Mouse (Mus musculus): Measurements from ENCODE around the gene Clptm1.
"Not testable (repeated sequence)": the region's sequence is repeated elsewhere in the genome, so short reads cannot be mapped to it uniquely, and the experiment has no call there.

Gene Clptm1

DNA sequence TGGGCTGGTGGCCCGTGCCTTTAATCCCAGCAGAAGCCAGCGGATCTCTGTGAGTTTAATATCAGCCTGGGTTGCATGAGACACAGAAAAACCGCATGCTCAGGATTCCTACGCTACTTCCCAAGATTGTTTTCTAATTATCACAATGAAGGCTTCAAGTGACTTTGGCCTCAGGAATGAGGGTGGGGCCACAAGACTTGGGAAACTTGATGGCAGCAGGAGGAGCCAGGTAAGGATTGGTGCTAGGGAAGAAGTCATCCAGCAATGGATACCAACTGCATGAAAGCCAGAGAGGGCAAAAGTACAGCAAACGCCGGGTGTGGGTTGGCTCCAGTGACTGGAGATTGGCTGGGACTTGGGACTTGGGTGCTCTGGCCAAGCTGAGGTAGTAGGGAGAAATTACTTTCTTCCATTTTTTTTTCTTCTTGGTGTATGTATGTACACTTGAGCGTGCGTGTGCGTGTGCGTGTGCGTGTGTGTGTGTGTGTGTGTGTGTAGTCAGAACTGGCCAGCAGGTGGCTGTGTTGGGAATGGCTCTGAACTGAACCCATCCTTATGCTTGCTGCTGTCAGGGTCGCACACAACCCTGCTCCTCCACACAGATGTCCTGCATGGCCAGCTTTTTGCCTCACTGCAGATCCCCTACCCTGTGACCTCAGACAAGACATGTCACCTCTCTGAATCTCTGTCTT lies 55.0 kb downstream of the Clptm1 start:
- peak; percentile 84 for DNase-seq (ENCODE audit: low read depth, low spot score)

- DNase-seq (ENCODE audit: low read depth, low spot score) = no peak
Observed at GRCm38 (mm10) chr7:19607291-19607690, 57.5 kb downstream of the Clptm1 start.

GRCm38 (mm10) chr7:19604606-19605214 lies 60.1 kb downstream of the Clptm1 start:
- not testable (repeated sequence) for DNase-seq (ENCODE audit: low read depth, low spot score)

- peak; percentile 95 for DNase-seq (ENCODE audit: low read depth, low spot score)
Observed at GRCm38 (mm10) chr7:19603849-19604605, 60.8 kb downstream of the Clptm1 start, which contains the start of gene Clasrp. Gene Clasrp, minus strand, starts transcription at chr7:19604486.

DNA sequence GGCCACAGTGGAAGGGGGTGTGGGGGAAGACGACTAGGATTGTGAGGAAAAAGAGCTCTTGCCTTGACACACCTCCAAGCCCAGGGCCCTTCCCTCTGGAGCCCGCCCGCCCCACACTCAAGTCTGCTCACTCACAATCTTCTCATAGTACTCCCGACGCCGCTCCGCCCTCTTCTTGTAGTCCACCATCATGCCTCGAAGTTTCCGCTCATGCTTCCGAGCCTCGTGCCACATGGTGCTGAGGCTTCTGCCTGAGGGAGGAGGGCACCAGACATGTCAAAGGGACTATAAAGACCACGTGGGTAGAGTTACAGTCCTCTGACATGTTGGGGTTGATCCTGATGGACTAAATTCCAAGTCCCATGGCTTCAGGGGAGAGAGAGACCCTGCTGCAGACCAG lies 61.8 kb downstream of the Clptm1 start:
- no peak for DNase-seq (ENCODE audit: low read depth, low spot score)

GRCm38 (mm10) chr7:19600562-19600961 lies 64.3 kb downstream of the Clptm1 start:
- DNase-seq (ENCODE audit: low read depth, low spot score) = no peak

DNA sequence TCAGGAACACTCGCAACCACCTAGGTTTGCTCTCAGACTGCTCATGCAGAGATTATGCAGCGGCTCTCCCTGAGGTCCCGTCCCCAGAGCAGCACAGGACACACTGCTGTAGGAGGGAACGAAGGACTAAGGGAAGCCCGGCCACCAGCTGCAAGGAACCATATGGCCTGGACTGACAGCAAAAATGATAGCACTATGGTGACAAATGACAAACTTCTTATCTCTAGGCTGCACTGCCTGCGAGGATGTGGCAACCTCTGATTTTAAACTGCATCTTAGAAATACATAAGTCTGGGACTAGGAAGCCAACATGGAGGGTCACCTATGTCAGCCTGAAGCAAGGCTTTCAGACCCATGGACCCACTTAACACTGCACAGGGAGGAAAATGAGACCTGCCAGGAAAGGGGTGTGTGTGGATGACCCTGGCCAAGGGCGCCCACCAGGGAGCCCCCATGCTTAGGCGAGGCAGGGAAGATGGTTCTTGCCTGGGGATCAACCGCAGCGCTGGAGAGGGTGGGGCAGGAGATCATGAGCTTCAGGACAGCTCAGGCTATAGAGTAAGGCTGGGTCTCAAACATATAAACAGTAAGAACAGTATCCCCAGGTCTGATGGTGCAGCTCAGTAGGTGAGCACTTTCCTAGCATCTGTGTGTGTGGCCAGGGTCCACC lies 71.6 kb downstream of the Clptm1 start:
- no peak for DNase-seq (ENCODE audit: low read depth, low spot score)

DNA sequence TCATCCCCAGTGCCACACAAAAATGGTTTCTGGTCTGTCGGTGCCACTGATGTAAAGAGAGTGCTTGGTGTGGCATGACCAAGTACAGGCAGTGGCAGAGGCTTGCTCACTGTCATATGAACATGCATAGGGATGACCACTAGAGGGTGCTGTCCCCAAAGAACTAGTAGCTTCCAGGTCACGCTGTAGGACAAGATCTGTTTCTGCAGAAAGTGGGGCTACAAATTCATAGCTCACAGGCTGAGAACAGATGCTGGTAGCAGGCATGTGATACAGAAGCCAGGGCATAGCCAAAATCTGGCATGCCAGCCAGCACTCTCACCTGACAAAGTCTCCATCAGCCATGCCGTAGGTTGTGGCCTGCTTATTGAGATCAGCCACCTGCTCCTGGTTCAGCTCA lies 74.9 kb downstream of the Clptm1 start:
- peak; percentile 84 for DNase-seq (ENCODE audit: low read depth, low spot score)

DNA sequence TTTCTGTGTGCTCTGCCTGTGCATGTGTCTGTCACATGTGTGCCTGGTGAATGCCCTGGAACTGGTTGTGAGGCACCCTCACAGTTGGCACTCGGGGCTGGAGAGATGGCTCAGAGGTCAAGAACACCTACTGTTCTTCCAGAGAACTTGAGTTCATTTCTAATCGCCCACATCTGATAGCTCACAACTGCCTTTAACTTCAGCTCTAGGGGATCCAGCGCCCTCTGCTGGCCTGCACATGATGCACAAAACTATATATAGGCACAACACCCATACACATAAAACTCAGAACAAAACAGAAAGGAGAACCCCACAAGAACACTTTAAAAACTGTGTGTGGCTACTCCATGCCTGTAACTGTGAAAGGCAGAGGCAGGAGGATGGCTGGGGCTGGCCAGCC lies 75.6 kb downstream of the Clptm1 start:
- peak; percentile 75 for DNase-seq (ENCODE audit: low read depth, low spot score)

DNA sequence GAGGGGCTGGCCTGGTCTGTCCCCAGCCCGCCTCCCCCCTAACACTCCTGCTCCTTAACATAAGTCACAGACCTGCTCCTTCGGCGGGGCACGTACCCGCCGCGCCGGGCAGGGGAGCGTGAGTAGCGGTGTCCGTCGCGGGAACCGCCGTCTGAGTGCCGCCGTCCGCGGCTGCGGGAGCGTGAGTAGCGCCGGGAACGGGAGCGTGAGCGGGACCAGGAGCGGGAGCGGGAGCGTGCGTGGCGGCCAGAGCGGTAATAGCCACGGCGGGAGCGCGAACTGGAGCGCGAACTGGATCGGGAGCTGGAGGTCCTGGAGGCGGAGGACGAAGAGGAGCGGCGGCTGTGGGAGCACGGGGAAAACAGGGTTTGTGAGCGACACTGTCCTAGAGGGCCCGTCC lies 78.6 kb downstream of the Clptm1 start:
- no peak for DNase-seq (ENCODE audit: low read depth, low spot score)

All from ES-CJ7 (cell line).